Mouse (Mus musculus) heart, embryonic 12.5 days (tissue): ENCODE data around the gene Rnf183. TPM values are rescaled to one million over a fixed set of nuclear protein-coding genes. Genes with fewer than 3 reads are reported as not detected.

Experiments used
- ATAC-seq: fragments of 200-750 bp; cut with Nextera tagmentation; 2 replicates; pipeline ENCODE4 v1.8.0; 2017; ENCODE audit warnings: moderate TSS enrichment, moderate library complexity; ENCODE audit not compliant: insufficient number of reproducible peaks, low FRiP score
- H3K27ac ChIP-seq: fragments of 300-500 bp; sonication (generic); 2 replicates; pipeline ENCODE4 v1.5.1; 2016; ENCODE audit warnings: mild to moderate bottlenecking, moderate library complexity; ENCODE audit not compliant: poor library complexity, severe bottlenecking
- H3K27me3 ChIP-seq: fragments of 300-500 bp; sonication (generic); replicated peaks from 2 replicates; pipeline ENCODE4 v1.6.1; 2016; ENCODE audit warnings: mild to moderate bottlenecking, moderate library complexity
- H3K36me3 ChIP-seq: fragments of 300-500 bp; sonication (generic); 2 replicates; pipeline ENCODE4 v1.6.1; 2016; ENCODE audit warnings: mild to moderate bottlenecking, moderate library complexity
- H3K4me1 ChIP-seq: fragments of 300-500 bp; sonication (generic); replicated peaks from 2 replicates; pipeline ENCODE4 v1.6.1; 2016; ENCODE audit warnings: mild to moderate bottlenecking
- H3K4me2 ChIP-seq: fragments of 300-500 bp; sonication (generic); 2 replicates; pipeline ENCODE4 v1.6.1; 2016; ENCODE audit warnings: mild to moderate bottlenecking, moderate library complexity
- H3K4me3 ChIP-seq: fragments of 300-500 bp; sonication (generic); 2 replicates; pipeline ENCODE4 v1.5.1; 2016; ENCODE audit warnings: mild to moderate bottlenecking
- H3K9ac ChIP-seq: fragments of 300-500 bp; sonication (generic); 2 replicates; pipeline ENCODE4 v1.6.1; 2016; ENCODE audit warnings: mild to moderate bottlenecking, moderate library complexity
- H3K9me3 ChIP-seq: fragments of 300-500 bp; sonication (generic); replicated peaks from 2 replicates; pipeline ENCODE4 v1.6.1; 2016; ENCODE audit warnings: mild to moderate bottlenecking, moderate library complexity
- WGBS: fragments of 180-500 bp; shearing (Covaris S2); methylation state at CpG from one replicate; pipeline ENCODE4 v1.1.7; 2016; 5-methylcytosine and 5-hydroxymethylcytosine counted together
- polyA plus RNA-seq: library from polyadenylated mRNA; unstranded; fragments of >200 nt; fragmentation: Nextera tagmentation; extraction: Ambion mirVana; gene quantifications from 2 replicates; pipeline ENCODE4 v1.2.1, GENCODE M21; 2016

The Rnf183 gene
- polyA plus RNA-seq, 1 experiment from 2014 or later, result not detected

DNA sequence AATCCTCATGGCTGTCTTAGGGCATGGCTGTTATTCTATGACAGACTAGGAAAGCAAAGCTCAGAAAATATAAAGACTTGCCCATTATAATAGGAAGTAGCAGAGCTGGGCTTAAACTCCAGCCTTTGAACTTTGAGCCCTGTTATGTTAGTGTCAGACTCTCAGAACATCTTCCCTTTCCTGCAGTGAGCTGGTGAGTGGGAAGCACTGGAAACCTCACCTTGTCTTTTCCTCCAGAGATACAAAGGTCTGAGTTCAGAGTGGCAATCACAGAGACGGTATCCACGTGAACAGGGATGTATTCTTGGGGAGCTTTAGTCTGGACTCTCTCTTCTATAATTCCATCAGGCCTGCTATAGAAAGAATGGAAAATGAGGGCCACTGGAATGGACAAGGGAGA lies 28.1 kb upstream of the Rnf183 start:
- Histone ChIP-seq H3K36me3 (no peaks in the 10 kb centered on the region), H3K4me3 (no peak overlapping the region), H3K9me3 (no peaks in the 10 kb centered on the region), H3K4me2 (no peak overlapping the region), H3K9ac (no peak overlapping the region), H3K27ac (no peak overlapping the region), H3K4me1 (0 out of 2 replicates have a peak, but pooled peaks cover 3% of the 10 kb centered on the region), H3K27me3 (no peaks in the 10 kb centered on the region)
- WGBS, result 78% methylated on average over 2 of the region's 2 CpGs
- ATAC-seq, result no peak

GRCm38 (mm10) chr4:62460348-62460747 lies 25.3 kb upstream of the Rnf183 start:
- Histone ChIP-seq H3K9me3 (no peaks in the 10 kb centered on the region), H3K36me3 (no peaks in the 10 kb centered on the region), H3K4me1 (0 out of 2 replicates have a peak, but pooled peaks cover 4% of the 10 kb centered on the region), H3K4me2 (no peak overlapping the region), H3K9ac (no peak overlapping the region), H3K27ac (no peak overlapping the region), H3K27me3 (no peaks in the 10 kb centered on the region), H3K4me3 (no peak overlapping the region)
- ATAC-seq, result no peak
- 83% methylated on average over 8 of the region's 8 CpGs for WGBS

DNA sequence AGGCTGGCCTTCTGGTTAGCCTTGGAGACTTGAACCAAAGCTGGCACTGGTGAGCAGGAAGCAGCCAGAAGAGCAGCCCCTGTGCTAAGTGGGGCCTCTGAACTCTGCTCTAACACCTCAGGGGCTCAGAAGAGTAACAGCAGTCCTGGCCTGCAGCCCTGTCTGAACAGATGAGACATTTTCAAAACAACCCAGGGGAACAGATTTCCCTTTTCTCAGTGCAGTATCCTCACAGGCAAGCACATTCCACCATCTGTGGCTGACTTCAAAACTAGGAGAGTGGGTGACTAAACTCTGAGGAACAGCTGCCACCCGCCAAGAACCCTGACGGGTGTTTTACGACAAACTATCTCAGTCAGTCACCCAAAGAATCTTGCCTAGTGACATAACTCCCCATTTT lies 24.0 kb upstream of the Rnf183 start:
- WGBS, result 79% methylated on average over 3 of the region's 3 CpGs
- no peak for ATAC-seq
- H3K9ac ChIP-seq, result no peak overlapping the region

GRCm38 (mm10) chr4:62454995-62455394 lies 19.9 kb upstream of the Rnf183 start:
- Histone ChIP-seq H3K9me3 (no peaks in the 10 kb centered on the region), H3K4me3 (no peak overlapping the region), H3K27ac (no peak overlapping the region), H3K36me3 (no peaks in the 10 kb centered on the region), H3K4me1 (0 out of 2 replicates have a peak, but pooled peaks cover 4% of the 10 kb centered on the region), H3K9ac (no peak overlapping the region), H3K4me2 (no peak overlapping the region), H3K27me3 (no peaks in the 10 kb centered on the region)
- ATAC-seq, result no peak
- WGBS, result 50% methylated on average over 5 of the region's 5 CpGs

More for the DNA sequence above, 24.0 kb upstream of the Rnf183 start:
- H3K9me3 ChIP-seq, result no peaks in the 10 kb centered on the region
- H3K4me3 ChIP-seq, result no peak overlapping the region
- no peak overlapping the region for H3K27ac ChIP-seq
- 0 out of 2 replicates have a peak, but pooled peaks cover 4% of the 10 kb centered on the region for H3K4me1 ChIP-seq
- no peaks in the 10 kb centered on the region for H3K36me3 ChIP-seq
- H3K4me2 ChIP-seq, result no peak overlapping the region
- H3K27me3 ChIP-seq, result no peaks in the 10 kb centered on the region

DNA sequence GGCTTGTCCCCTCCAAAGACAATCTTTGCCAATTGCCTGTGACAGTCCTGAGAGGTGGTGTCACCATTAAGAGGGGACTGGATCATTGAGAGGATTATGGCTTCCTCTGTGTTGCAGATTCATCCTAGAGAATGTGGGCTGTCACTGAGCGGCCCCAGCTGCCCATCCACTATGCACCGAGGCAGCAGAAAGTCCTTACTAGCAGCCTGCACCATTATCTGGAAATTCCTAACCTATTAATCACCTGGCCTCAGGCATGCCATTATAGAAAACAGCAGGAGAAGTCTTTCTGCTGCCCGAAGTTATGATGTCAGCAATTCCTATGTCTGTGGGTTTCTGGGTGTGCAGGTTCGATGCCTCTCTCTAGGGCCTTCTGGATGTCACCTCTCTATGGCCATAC lies 5.9 kb upstream of the Rnf183 start:
- 59% methylated on average over 4 of the region's 4 CpGs for WGBS
- H3K27me3 ChIP-seq, result no peaks in the 10 kb centered on the region
- H3K4me3 ChIP-seq, result no peak overlapping the region
- H3K4me1 ChIP-seq, result no peaks in the 10 kb centered on the region
- no peaks in the 10 kb centered on the region for H3K9me3 ChIP-seq
- no peak overlapping the region for H3K9ac ChIP-seq
- no peak overlapping the region for H3K27ac ChIP-seq
- no peak for ATAC-seq
- no peak overlapping the region for H3K4me2 ChIP-seq
- H3K36me3 ChIP-seq, result no peaks in the 10 kb centered on the region

- no peak for ATAC-seq
- 69% methylated on average over 4 of the region's 4 CpGs for WGBS
Observed at GRCm38 (mm10) chr4:62440544-62440943, 5.5 kb upstream of the Rnf183 start.

DNA sequence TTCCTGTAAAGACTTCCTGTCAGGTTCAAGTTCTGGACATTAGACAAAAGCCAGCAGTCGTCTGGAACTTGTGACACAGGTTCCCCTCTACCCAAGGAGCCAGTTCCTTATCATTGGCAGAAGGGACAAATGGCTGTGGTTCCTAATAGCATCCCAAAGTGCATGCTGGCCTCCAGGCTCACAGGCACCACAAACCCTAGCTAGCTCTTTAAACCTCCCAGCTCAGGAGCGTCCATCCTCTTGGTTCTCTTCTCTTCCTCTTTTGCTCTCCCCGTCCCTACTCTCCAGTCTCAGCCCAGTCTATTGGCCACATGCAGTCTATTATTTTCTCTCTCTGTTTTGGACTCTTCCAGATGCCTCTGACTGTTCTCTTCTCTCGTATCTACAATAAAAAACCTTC lies 4.7 kb upstream of the Rnf183 start:
- 50% methylated on average over 4 of the region's 4 CpGs for WGBS
- no peak for ATAC-seq
- no peaks in the 10 kb centered on the region for H3K36me3 ChIP-seq

More at GRCm38 (mm10) chr4:62440544-62440943, 5.5 kb upstream of the Rnf183 start:
- H3K4me2 ChIP-seq, result no peak overlapping the region
- no peaks in the 10 kb centered on the region for H3K36me3 ChIP-seq
- H3K27me3 ChIP-seq, result no peaks in the 10 kb centered on the region
- no peaks in the 10 kb centered on the region for H3K9me3 ChIP-seq
- H3K4me1 ChIP-seq, result no peaks in the 10 kb centered on the region
- H3K9ac ChIP-seq, result no peak overlapping the region
- no peak overlapping the region for H3K4me3 ChIP-seq
- H3K27ac ChIP-seq, result no peak overlapping the region

DNA sequence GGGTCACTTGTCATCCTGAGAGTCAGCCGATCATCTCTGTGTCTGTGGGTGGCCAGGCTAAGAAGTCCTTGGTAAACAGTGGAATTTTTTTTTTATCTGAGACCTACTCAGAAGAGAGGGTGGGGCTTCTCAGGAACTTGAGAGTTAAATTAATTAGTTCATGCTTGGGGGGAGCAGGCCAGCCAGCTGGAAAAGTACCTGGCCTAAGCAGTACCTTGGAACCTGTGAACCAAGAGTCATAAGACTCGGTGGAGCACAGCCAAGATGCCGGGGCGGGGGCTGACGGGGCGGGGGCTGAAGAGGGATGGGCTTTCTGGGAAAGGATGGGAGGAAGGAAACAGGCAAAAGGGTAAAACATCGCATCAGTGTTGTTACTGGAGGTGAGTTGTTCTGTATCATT lies 2.8 kb upstream of the Rnf183 start:
- WGBS, result 79% methylated on average over 7 of the region's 7 CpGs
- Histone ChIP-seq H3K4me1 (no peaks in the 10 kb centered on the region), H3K36me3 (no peaks in the 10 kb centered on the region), H3K27ac (no peak overlapping the region), H3K4me3 (no peak overlapping the region), H3K27me3 (no peaks in the 10 kb centered on the region), H3K9me3 (no peaks in the 10 kb centered on the region), H3K9ac (no peak overlapping the region), H3K4me2 (no peak overlapping the region)
- no peak for ATAC-seq

More for the DNA sequence above, 4.7 kb upstream of the Rnf183 start:
- Histone ChIP-seq H3K27ac (no peak overlapping the region), H3K27me3 (no peaks in the 10 kb centered on the region), H3K4me3 (no peak overlapping the region), H3K4me1 (no peaks in the 10 kb centered on the region), H3K9me3 (no peaks in the 10 kb centered on the region), H3K9ac (no peak overlapping the region), H3K4me2 (no peak overlapping the region)

- WGBS, result 79% methylated on average over 3 of the region's 3 CpGs
- H3K27me3 ChIP-seq, result no peaks in the 10 kb centered on the region
- H3K4me1 ChIP-seq, result no peaks in the 10 kb centered on the region
Observed at GRCm38 (mm10) chr4:62437256-62437778, 2.3 kb upstream of the Rnf183 start.

DNA sequence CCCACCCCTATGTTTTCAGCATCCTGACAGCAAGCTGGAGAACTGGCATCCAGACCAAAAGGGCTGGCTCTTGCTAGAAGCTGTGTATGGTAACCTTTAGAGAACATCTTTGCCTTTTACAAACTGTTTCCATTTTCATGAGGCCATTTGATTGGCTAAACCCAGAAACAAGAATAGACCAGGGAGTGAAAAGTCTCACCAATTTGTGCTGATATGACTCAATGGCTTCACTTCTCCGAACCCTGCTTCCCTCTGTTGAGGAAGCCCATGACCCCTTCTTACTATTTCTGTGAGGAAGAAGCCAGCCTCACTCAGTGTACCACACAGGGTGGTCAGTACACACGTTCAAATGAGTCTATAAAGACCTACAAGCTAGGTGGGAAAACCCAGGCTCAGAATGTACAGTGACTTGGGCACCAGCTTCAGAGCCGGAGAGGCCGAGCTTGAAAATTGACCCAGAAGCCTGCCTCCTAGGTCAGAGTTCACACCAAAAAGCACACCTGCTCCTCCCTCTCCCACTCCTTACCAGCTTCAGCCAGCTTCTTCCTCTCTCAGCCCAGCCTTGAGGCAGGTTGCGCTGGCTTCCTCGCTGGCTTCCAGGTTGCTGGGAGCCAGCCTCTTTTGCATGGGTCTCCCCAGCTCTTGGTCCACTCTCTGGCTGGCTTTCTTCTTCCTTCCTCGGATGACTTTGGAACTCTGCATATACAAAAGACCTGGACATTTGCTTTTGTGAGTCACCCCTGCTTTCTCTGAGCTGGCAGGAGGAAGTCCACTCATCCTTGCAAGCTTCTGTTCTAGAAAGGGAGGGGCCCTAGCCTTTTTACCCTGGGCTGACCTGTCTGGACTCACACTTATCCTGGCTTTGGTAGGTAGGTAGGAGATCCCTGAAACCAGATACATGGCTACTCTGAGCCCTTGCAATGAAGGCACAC lies 847 bp downstream of the Rnf183 start:
- H3K9ac ChIP-seq, result no peak overlapping the region
- 68% methylated on average over 7 of the region's 7 CpGs for WGBS
- H3K4me3 ChIP-seq, result no peak overlapping the region
- ATAC-seq, result no peak
- H3K9me3 ChIP-seq, result no peaks in the 10 kb centered on the region
- no peaks in the 10 kb centered on the region for H3K36me3 ChIP-seq
- peaks cover under 1% of the 10 kb centered on the region; the same call in 1 of the 2 replicates for H3K27me3 ChIP-seq
- no peak overlapping the region for H3K4me2 ChIP-seq
- H3K27ac ChIP-seq, result no peak overlapping the region
- no peaks in the 10 kb centered on the region for H3K4me1 ChIP-seq

More at GRCm38 (mm10) chr4:62437256-62437778, 2.3 kb upstream of the Rnf183 start:
- Histone ChIP-seq H3K4me3 (no peak overlapping the region), H3K27ac (no peak overlapping the region), H3K9me3 (no peaks in the 10 kb centered on the region), H3K4me2 (no peak overlapping the region), H3K36me3 (no peaks in the 10 kb centered on the region), H3K9ac (no peak overlapping the region)
- ATAC-seq, result no peak

DNA sequence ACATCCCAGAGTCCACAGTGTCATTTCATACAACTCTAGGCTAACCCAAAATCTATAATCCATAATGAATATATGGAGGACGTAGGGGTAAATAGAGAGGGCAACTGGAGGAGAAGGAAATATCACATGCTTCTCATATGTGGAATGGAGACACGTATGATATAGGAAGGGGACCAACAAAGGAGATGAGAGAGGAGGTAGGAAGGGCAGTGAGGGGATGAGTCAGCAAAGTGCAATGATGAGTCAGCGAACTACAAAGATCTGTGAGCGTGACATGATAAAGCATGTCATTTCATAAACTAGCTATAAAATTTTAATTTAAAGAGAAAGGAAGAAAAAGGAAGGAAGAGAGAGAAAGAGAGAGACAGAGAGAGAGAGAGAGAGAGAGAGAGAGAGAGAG lies 3.5 kb downstream of the Rnf183 start:
- no peaks in the 10 kb centered on the region for H3K36me3 ChIP-seq
- 73% methylated on average over 4 of the region's 4 CpGs for WGBS
- H3K4me2 ChIP-seq, result no peak overlapping the region
- peaks cover 6% of the 10 kb centered on the region; the same call in 1 of the 2 replicates for H3K4me1 ChIP-seq
- no peaks in the 10 kb centered on the region for H3K9me3 ChIP-seq
- no peak overlapping the region for H3K4me3 ChIP-seq
- peaks cover 3% of the 10 kb centered on the region; the same call in 1 of the 2 replicates for H3K27me3 ChIP-seq
- no peak overlapping the region for H3K9ac ChIP-seq
- ATAC-seq, result peak; percentile 82
- H3K27ac ChIP-seq, result no peak overlapping the region
